Mouse (Mus musculus) kidney, embryonic 15.5 days (tissue): ENCODE results near the gene Camkk2. TPM values are rescaled to one million over a fixed set of nuclear protein-coding genes. Genes with fewer than 3 reads are reported as not detected.

Source experiments
- ATAC-seq: fragments of 200-750 bp; cut with Nextera tagmentation; replicated peaks from 2 replicates; pipeline ENCODE4 v1.8.0; 2017; ENCODE audit warnings: moderate TSS enrichment; ENCODE audit not compliant: low FRiP score
- H3K27ac ChIP-seq: fragments of 300-500 bp; sonication (generic); 2 replicates; pipeline ENCODE4 v1.5.1; 2015; ENCODE audit warnings: mild to moderate bottlenecking, inconsistent platforms
- H3K27me3 ChIP-seq: fragments of 300-500 bp; sonication (generic); 2 replicates; pipeline ENCODE4 v1.6.1; 2015; ENCODE audit warnings: inconsistent platforms
- H3K36me3 ChIP-seq: fragments of 300-500 bp; sonication (generic); 2 replicates; pipeline ENCODE4 v1.6.1; 2015; ENCODE audit warnings: inconsistent platforms
- H3K4me1 ChIP-seq: fragments of 300-500 bp; sonication (generic); 2 replicates; pipeline ENCODE4 v1.6.1; 2015; ENCODE audit warnings: inconsistent platforms
- H3K4me2 ChIP-seq: fragments of 300-500 bp; sonication (generic); 2 replicates; pipeline ENCODE4 v1.6.1; 2015; ENCODE audit warnings: moderate library complexity, mild to moderate bottlenecking, inconsistent platforms
- H3K4me3 ChIP-seq: fragments of 300-500 bp; sonication (generic); replicated peaks from 2 replicates; pipeline ENCODE4 v1.5.1; 2015; ENCODE audit warnings: mild to moderate bottlenecking, inconsistent platforms
- H3K9ac ChIP-seq: fragments of 300-500 bp; sonication (generic); 2 replicates; pipeline ENCODE4 v1.6.1; 2015; ENCODE audit warnings: mild to moderate bottlenecking, inconsistent platforms
- H3K9me3 ChIP-seq: fragments of 300-500 bp; sonication (generic); replicated peaks from 2 replicates; pipeline ENCODE4 v1.6.1; 2016; ENCODE audit warnings: inconsistent platforms
- whole genome bisulfite sequencing: fragments of 180-500 bp; shearing (Covaris S2); methylation state at CpG from one replicate; pipeline ENCODE4 v1.1.7; 2015; ENCODE audit warnings: mixed read lengths; 5-methylcytosine and 5-hydroxymethylcytosine counted together
- polyA plus RNA-seq: library from polyadenylated mRNA; unstranded; fragments of >200 nt; fragmentation: Nextera tagmentation; extraction: Ambion mirVana; gene quantifications from 2 replicates; pipeline ENCODE4 v1.2.1, GENCODE M21; 2015

The Camkk2 gene
- 35.5 and 39.5 TPM in 2 replicates for polyA plus RNA-seq

DNA sequence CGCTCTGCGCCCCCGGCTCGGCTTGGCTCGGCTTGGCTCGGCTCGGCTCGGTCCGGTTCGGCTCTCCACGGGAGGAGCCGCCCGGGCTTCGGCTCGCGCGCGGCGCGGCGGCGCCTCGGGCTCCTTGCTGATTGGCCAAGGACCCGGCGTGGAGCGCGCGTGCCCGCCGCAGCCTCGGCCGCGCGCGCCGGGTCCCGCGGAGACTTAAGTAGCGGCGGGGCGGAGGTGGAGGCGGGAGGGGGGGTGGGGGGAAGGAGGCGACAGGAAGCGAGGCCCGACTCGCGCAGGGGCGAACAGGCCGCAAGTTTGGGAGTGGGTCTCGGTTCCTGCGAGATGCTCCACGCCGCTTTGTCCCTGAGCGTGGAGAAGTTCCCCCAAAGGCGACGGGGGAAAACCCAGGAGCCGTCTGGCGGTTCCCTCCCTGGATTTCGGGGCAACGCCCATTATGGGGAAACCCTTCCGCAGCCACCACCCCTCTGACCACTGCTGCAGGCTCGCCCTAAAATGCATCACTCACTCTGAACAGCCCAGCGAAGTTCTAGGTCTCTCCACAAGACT, at the start of gene Camkk2:
TSS of gene Camkk2 (minus strand) at position 133 of the 558 bp plus-strand sequence.
- peak; percentile 78 for ATAC-seq

DNA sequence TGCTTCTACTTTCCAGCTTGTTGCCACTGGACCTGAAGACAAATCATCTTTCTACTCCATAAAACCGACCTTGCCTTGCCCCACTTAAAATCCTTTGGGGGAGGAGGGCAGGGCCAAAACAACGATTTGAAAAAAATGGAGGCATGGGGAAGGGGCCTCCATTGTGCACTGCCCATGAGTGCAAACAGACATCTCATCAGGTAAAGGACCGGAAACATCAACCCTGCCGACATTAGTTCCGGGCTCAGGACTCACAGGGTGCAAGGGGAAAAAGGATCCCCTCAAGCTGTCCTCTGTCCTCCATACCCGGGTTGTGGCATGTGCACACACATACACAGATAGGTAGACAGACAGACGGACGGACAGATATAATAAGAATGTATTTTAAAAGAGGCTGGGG, 45.9 kb upstream of the Camkk2 start:
- no peak for ATAC-seq
- no peaks in the 10 kb centered on the region for H3K36me3 ChIP-seq
- no peaks in the 10 kb centered on the region for H3K9me3 ChIP-seq
- H3K9ac ChIP-seq = no peak overlapping the region
- H3K27me3 ChIP-seq = no peaks in the 10 kb centered on the region
- no peak overlapping the region for H3K27ac ChIP-seq
- no peak overlapping the region for H3K4me3 ChIP-seq
- H3K4me1 ChIP-seq = peaks cover 3% of the 10 kb centered on the region
- 83% methylated on average over 8 of the region's 8 CpGs for WGBS
- H3K4me2 ChIP-seq = no peak overlapping the region

More for the DNA sequence above, at the start of gene Camkk2:
- Histone ChIP-seq H3K27me3 (no peaks in the 10 kb centered on the region), H3K4me2 (peak within 1 kb of the TSS; percentile 94), H3K27ac (peak within 1 kb of the TSS; percentile 88), H3K9ac (peak within 1 kb of the TSS; percentile 88), H3K36me3 (no peaks in the 10 kb centered on the region), H3K4me3 (peak within 1 kb of the TSS; percentile 83), H3K9me3 (no peaks in the 10 kb centered on the region), H3K4me1 (peaks cover 36% of the 10 kb centered on the region)
- under 1% methylated on average over 52 of the region's 63 CpGs for WGBS

DNA sequence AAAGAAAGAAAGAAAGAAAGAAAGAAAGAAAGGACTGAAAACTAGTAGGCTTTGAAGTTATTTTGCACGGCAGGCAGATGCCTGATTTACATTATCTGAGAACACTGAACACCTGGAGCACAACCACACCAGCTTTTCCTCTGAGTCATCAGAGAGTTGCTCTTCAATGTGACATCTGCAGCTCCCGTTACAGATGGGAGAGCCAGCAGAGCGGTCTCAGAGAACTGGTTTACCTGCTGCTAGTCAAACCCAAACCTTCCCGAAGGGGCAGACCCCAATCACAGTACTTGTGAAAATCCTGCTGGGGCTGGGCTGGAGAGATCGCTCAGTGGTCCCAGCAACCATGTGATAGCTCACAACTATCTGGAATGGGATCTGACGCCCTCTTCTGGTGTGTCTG, 45.2 kb upstream of the Camkk2 start:
- H3K36me3 ChIP-seq = peaks cover under 1% of the 10 kb centered on the region; the same call in 1 of the 2 replicates
- H3K9ac ChIP-seq = no peak overlapping the region
- no peaks in the 10 kb centered on the region for H3K27me3 ChIP-seq
- no peak for ATAC-seq
- H3K4me2 ChIP-seq = no peak overlapping the region
- no peaks in the 10 kb centered on the region for H3K9me3 ChIP-seq
- WGBS = 74% methylated on average over 6 of the region's 6 CpGs
- H3K27ac ChIP-seq = no peak overlapping the region
- peaks cover 8% of the 10 kb centered on the region for H3K4me1 ChIP-seq
- H3K4me3 ChIP-seq = no peak overlapping the region

DNA sequence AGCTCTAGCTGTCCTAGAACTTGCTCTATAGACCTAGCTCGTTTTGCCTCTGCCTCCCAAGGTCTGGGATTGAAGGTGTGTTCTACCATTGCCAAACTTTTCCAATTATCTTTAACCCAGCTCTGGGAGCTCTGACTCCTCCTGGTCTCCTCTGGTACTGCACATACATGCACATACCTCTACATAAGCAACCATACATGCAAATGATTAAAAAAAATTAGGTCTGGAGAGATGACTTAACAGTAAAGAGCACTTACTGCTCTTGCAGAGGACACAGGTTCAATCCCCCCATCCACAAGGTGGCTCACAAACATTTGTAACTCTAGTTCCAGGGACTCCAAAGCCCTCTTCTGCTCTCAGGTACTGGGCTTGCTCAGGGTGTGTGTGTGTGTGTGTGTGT, 44.8 kb upstream of the Camkk2 start:
- no peak overlapping the region for H3K9ac ChIP-seq

DNA sequence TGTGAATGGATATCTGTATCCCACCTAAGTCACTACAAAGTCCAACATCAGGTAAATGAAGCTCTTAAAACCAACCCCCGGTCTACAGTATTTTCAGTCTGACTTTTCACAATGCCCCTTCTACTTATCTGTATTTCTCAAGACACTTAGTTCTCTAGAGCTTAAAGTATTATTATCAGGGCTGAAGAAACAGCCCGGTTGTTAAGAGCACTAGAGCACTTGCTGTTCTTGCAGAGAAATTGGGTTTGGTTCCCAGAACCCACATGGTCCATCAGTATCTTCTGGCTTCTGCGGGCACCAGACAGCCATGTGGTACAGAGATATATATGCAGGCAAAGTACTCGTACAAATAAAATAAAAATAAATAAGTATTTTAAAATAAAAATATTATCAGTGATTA, 43.2 kb upstream of the Camkk2 start:
- H3K4me3 ChIP-seq = no peak overlapping the region
- H3K4me1 ChIP-seq = peaks cover 10% of the 10 kb centered on the region
- H3K27ac ChIP-seq = no peak overlapping the region
- no peak for ATAC-seq
- 89% methylated on average over 4 of the region's 4 CpGs for WGBS
- H3K9me3 ChIP-seq = no peaks in the 10 kb centered on the region
- H3K27me3 ChIP-seq = no peaks in the 10 kb centered on the region
- H3K9ac ChIP-seq = no peak overlapping the region
- H3K4me2 ChIP-seq = no peak overlapping the region
- peaks cover 20% of the 10 kb centered on the region for H3K36me3 ChIP-seq

More for the DNA sequence above, 44.8 kb upstream of the Camkk2 start:
- Histone ChIP-seq H3K36me3 (peaks cover 4% of the 10 kb centered on the region), H3K27me3 (no peaks in the 10 kb centered on the region), H3K9me3 (no peaks in the 10 kb centered on the region), H3K27ac (no peak overlapping the region), H3K4me1 (peaks cover 10% of the 10 kb centered on the region), H3K4me3 (no peak overlapping the region), H3K4me2 (no peak overlapping the region)
- WGBS = 86% methylated on average over 1 of the region's 1 CpGs
- ATAC-seq = no peak

DNA sequence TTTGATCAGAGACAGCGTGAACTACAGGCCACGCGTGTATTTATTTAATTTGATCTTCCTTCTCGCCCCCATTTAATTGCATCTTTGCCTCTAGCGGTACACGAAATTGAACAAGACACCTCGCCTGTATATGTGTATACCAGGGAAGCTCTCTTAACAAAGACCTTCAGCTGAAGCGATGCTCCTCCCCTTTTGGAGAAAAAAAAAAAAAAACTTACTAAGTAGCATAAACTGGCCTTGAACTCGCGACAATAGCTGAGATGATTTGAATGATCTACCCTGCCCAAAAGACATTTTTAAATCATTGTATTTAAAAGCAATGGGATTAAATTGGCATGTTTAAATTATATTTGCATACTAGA, 42.3 kb upstream of the Camkk2 start:
- Histone ChIP-seq H3K36me3 (peaks cover 28% of the 10 kb centered on the region), H3K9ac (peak overlapping the region; percentile 51), H3K9me3 (no peaks in the 10 kb centered on the region), H3K27ac (peak overlapping the region; percentile 97), H3K4me3 (peak overlapping the region; percentile 73), H3K4me2 (peak overlapping the region; percentile 62), H3K27me3 (no peaks in the 10 kb centered on the region), H3K4me1 (peaks cover 10% of the 10 kb centered on the region)
- ATAC-seq = peak; percentile 57
- under 1% methylated on average over 10 of the region's 10 CpGs for WGBS

DNA sequence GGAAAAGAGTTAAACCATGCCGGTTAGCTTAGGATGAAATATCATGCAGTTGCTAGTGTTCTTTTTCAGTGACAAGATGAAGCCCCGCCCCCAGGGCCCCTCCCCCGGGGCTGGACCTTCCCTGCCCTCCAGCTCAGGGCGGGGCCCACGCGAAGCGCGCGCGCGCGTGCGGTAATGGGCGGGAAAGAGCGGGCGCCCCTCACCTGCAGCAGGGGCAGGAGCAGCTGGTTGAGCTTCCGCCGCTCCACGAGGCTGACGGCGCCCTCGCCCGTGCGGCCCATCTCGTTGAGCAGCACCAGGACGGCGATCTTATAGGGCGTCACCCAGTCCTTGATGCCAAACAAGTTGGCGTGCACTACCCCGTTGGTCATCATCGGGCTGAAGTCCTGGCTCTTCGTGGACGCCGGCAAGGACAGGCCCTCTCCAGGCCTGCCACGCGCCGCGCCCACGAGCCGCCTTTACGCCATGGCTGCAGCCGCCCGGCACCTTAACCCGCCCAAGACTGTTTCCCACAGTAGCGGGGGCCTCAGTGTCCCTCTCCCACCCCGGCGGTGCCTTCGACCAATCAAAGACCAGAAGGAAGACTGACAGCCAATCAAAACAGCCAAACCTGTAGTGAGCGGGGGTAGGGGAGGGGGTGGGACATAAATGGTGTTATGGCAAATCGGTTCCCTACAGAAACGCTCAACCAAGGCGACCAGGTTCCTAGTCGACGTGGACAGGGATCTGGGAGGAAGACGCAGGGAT, 41.7 kb upstream of the Camkk2 start, which contains the start of gene Anapc5:
TSS of gene Anapc5 (minus strand) at position 563 of the 747 bp plus-strand sequence.
- ATAC-seq = peak; percentile 100
- Histone ChIP-seq H3K4me1 (peaks cover 10% of the 10 kb centered on the region), H3K27ac (peak within 1 kb of the TSS; percentile 97), H3K9ac (peak within 1 kb of the TSS; percentile 81), H3K4me3 (peak within 1 kb of the TSS; percentile 73), H3K36me3 (peaks cover 33% of the 10 kb centered on the region), H3K4me2 (peak within 1 kb of the TSS; percentile 62), H3K9me3 (no peaks in the 10 kb centered on the region), H3K27me3 (no peaks in the 10 kb centered on the region)
- under 1% methylated on average over 52 of the region's 55 CpGs for WGBS

DNA sequence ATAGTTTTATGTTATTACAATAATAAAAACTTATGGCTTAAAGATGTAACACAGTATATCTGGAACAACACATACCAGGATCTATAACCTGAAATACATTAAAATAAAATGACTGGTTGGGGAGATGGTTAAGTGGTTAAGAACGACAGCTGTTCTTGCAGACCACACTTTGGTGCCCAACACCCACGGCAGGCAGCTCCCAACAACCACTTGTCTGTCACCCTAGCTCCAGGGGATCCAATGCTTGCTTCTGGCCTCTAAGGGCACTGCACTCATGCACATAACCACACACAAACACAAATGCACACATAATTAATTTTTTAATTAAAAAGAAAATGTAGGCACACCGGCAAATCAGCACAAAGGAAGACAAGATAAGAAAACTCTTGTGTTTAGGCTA, 33.5 kb upstream of the Camkk2 start:
- no peak overlapping the region for H3K4me3 ChIP-seq
- no peak overlapping the region for H3K4me2 ChIP-seq
- WGBS = 84% methylated on average over 3 of the region's 3 CpGs
- no peaks in the 10 kb centered on the region for H3K9me3 ChIP-seq
- no peak overlapping the region for H3K27ac ChIP-seq
- ATAC-seq = no peak
- no peaks in the 10 kb centered on the region for H3K4me1 ChIP-seq
- H3K9ac ChIP-seq = no peak overlapping the region
- no peaks in the 10 kb centered on the region for H3K27me3 ChIP-seq
- H3K36me3 ChIP-seq = peaks cover 94% of the 10 kb centered on the region

DNA sequence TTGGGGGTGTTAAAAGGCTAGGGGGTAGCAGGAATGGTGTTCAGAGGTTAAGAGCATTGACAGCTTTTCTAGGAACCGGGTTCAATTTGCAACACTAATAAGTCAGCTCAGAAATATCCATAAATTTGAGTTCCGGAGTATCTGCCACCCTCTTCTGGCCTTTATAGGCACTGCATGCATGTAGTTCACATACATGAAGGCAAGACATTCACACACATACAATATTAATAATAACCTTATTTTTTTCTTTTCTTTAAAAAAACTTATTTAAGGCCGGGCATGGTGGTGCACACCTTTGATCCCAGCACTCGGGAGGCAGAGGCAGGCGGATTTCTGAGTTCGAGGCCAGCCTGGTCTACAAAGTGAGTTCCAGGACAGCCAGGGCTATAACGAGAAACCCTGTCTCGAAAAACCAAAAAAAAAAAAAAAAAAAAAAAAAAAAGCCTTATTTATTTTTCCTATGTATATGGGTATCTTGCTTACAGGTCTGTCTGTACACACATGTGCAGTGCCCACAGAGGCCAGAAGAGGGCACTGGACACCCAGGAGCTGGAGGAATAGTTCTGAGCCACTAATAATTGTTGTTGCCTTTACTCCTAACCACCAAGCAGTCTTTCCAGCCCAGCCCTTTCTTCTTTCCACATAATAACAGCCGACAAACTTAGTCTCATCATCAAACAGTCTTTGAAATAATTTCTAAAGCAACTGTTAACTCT, 32.3 kb upstream of the Camkk2 start:
- Histone ChIP-seq H3K4me3 (no peak overlapping the region), H3K27ac (no peak overlapping the region), H3K4me1 (no peaks in the 10 kb centered on the region), H3K9ac (no peak overlapping the region), H3K27me3 (no peaks in the 10 kb centered on the region), H3K4me2 (no peak overlapping the region), H3K9me3 (no peaks in the 10 kb centered on the region), H3K36me3 (peaks cover 94% of the 10 kb centered on the region)
- WGBS = 94% methylated on average over 9 of the region's 9 CpGs
- no peak for ATAC-seq

DNA sequence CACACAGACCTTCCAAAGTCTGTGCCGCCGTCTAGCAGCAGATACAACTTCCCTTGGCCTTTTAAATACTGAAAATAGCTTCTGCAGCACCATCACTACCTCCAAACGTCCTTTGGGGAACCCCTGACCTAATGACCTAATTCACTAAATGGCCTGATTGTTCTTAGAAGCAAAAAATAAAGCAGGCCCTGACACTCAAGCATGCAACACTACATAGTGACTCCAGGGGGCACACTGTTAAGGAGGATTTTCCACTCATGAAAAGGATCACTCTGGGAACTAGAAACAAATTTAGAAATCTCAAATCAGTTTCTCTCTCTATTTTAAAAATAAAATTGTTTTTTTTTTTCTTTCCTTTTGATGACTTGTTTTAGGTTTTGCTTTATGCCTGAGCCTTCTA, 26.3 kb upstream of the Camkk2 start:
- no peaks in the 10 kb centered on the region for H3K4me1 ChIP-seq
- H3K9me3 ChIP-seq = no peaks in the 10 kb centered on the region
- H3K9ac ChIP-seq = no peak overlapping the region
- WGBS = 66% methylated on average over 3 of the region's 3 CpGs
- no peak for ATAC-seq
- no peak overlapping the region for H3K4me3 ChIP-seq
- no peaks in the 10 kb centered on the region for H3K27me3 ChIP-seq
- peaks cover 99% of the 10 kb centered on the region for H3K36me3 ChIP-seq
- H3K4me2 ChIP-seq = no peak overlapping the region
- no peak overlapping the region for H3K27ac ChIP-seq

DNA sequence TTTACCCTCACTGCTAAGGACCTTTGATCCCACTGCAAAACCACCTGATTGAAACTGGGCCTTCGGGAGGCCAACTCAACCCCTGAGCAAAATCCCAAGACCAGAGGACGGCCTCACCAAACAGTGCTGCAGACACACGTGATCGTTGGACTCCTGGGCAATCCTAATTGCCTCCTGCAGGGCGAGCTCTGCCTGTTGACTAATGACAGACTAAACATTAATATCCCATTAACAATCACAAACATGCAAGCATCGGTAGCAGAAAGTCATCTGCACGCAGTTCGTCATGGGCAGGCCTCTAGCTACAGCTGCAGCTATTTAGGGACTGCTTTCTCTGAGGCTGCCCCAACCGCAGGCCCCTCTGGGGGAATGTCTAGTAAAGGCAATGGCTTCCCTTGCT, 23.5 kb upstream of the Camkk2 start:
- Histone ChIP-seq H3K27ac (no peak overlapping the region), H3K36me3 (peaks cover 100% of the 10 kb centered on the region), H3K4me2 (no peak overlapping the region), H3K9me3 (no peaks in the 10 kb centered on the region), H3K9ac (no peak overlapping the region), H3K4me3 (no peak overlapping the region), H3K4me1 (no peaks in the 10 kb centered on the region), H3K27me3 (no peaks in the 10 kb centered on the region)
- ATAC-seq = no peak
- WGBS = 77% methylated on average over 9 of the region's 9 CpGs

DNA sequence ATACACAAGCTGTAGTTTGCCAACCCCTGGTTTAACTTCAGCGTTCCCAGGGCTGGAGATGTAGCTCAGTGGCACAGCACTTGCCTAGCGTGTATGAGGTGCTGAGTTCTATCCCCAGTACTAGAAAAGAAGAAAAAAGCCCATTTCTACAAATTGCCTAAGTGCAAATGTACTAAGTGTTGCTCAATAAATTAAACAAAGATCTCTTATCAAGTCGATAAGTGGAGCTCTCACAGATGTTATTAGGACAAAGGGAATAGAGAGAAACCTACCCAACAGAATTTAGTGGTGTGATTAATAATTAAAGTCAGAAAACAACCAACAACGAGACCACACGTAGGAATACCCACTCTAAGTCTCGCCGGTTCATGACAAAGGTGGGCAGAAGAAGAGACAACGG, 22.5 kb upstream of the Camkk2 start:
- Histone ChIP-seq H3K4me2 (no peak overlapping the region), H3K4me3 (no peak overlapping the region), H3K9ac (no peak overlapping the region), H3K27ac (0 out of 2 replicates have a peak overlapping the region, but pooled peaks have one; percentile 51), H3K27me3 (no peaks in the 10 kb centered on the region), H3K4me1 (no peaks in the 10 kb centered on the region), H3K9me3 (no peaks in the 10 kb centered on the region), H3K36me3 (peaks cover 98% of the 10 kb centered on the region)
- no peak for ATAC-seq
- WGBS = 95% methylated on average over 8 of the region's 8 CpGs
